Mouse (Mus musculus) midbrain, embryonic 14.5 days (tissue): ENCODE results near the gene Cacna2d1. TPM values are rescaled to one million over a fixed set of nuclear protein-coding genes. Genes with fewer than 3 reads are reported as not detected.

Experiments used
- ATAC-seq: fragments of 200-750 bp; cut with Nextera tagmentation; 2 replicates; pipeline ENCODE4 v1.8.0; 2017; ENCODE audit warnings: moderate number of reproducible peaks, moderate library complexity; ENCODE audit not compliant: low FRiP score, low TSS enrichment
- DNase-seq: peaks from one replicate; pipeline ENCODE4 v3.0.0-alpha.2; 2015
- H3K27ac ChIP-seq: fragments of 300-500 bp; sonication (generic); replicated peaks from 2 replicates; pipeline ENCODE4 v1.5.1; 2014; ENCODE audit warnings: mild to moderate bottlenecking, low read depth, low read length, moderate library complexity
- H3K27me3 ChIP-seq: fragments of 300-500 bp; sonication (generic); 2 replicates; pipeline ENCODE4 v1.6.1; 2014; ENCODE audit warnings: low read length, control low read depth, mixed read lengths; ENCODE audit not compliant: control insufficient read depth, insufficient read depth
- H3K36me3 ChIP-seq: fragments of 300-500 bp; sonication (generic); 2 replicates; pipeline ENCODE4 v1.6.1; 2014; ENCODE audit warnings: low read length, control low read depth; ENCODE audit not compliant: control insufficient read depth, insufficient read depth
- H3K4me1 ChIP-seq: fragments of 300-500 bp; sonication (generic); 2 replicates; pipeline ENCODE4 v1.6.1; 2014; ENCODE audit warnings: mild to moderate bottlenecking, antibody characterized with exemption, low read length, control low read depth; ENCODE audit not compliant: control insufficient read depth, insufficient read depth
- H3K4me2 ChIP-seq: fragments of 300-500 bp; sonication (generic); 2 replicates; pipeline ENCODE4 v1.6.1; 2014; ENCODE audit warnings: mild to moderate bottlenecking, low read length, moderate library complexity
- H3K4me3 ChIP-seq: fragments of 300-500 bp; sonication (generic); replicated peaks from 2 replicates; pipeline ENCODE4 v1.5.1; 2014; ENCODE audit warnings: low read depth, low read length
- H3K9ac ChIP-seq: fragments of 300-500 bp; sonication (generic); replicated peaks from 2 replicates; pipeline ENCODE4 v1.6.1; 2014; ENCODE audit warnings: mild to moderate bottlenecking, low read length, moderate library complexity
- H3K9me3 ChIP-seq: fragments of 300-500 bp; sonication (generic); 2 replicates; pipeline ENCODE4 v1.6.1; 2016; ENCODE audit warnings: low read length, control low read depth, mixed read lengths; ENCODE audit not compliant: control insufficient read depth
- WGBS: fragments of 180-500 bp; shearing (Covaris S2); extraction: QIAGEN DNeasy Blood & Tissue Kit; methylation state at CpG from one replicate; pipeline ENCODE4 v1.1.7; 2014; 5-methylcytosine and 5-hydroxymethylcytosine counted together
- polyA plus RNA-seq: library from polyadenylated mRNA; unstranded; fragments of >200 nt; fragmentation: Nextera tagmentation; extraction: Ambion mirVana; gene quantifications from 2 replicates; pipeline ENCODE4 v1.2.1, GENCODE M21; 2014

Gene Cacna2d1
- polyA plus RNA-seq, 1 experiment from 2014 or later: 52.9 TPM

DNA sequence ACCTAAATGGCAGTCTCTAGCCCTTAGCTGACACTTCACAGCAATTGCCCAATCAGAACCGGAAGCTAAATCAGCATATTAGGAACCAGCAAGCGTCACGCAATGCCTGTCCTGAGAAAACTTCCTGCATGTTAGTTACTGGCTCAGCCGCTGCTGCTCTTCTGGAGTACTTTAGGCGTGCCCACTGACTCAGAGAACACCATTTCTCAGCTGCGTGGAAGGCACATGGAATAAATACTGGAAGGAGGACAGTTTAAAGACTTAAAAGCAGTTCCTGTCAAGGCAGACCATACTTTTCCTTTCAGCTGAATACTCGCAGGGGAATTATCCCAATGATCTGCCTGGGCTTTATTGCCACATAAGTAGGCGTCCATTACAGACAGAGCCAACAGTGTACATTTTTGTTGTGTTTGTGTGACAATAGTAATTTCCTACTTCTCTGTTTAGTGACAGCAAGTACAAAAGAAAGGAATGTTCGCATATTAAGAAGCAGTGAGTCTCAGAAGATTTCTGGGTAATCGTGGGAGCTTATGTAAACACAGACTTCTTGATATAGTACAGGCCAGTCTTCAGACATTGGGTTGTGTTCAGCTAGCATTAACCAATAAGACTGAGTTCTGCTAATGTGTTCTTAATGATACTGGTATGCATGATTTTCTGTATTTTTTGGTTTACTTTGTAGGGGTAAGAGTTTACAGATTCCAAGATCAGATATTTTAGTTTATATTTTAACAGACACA lies 113.1 kb downstream of the Cacna2d1 start:
- DNase-seq: no peak
- Histone ChIP-seq H3K27ac (no peak overlapping the region), H3K9me3 (no peaks in the 10 kb centered on the region), H3K4me3 (no peak overlapping the region), H3K27me3 (no peaks in the 10 kb centered on the region), H3K9ac (no peak overlapping the region), H3K36me3 (no peaks in the 10 kb centered on the region), H3K4me1 (0 out of 2 replicates have a peak, but pooled peaks cover 2% of the 10 kb centered on the region), H3K4me2 (no peak overlapping the region)
- WGBS: 70% methylated on average over 10 of the region's 10 CpGs
- no peak for ATAC-seq

DNA sequence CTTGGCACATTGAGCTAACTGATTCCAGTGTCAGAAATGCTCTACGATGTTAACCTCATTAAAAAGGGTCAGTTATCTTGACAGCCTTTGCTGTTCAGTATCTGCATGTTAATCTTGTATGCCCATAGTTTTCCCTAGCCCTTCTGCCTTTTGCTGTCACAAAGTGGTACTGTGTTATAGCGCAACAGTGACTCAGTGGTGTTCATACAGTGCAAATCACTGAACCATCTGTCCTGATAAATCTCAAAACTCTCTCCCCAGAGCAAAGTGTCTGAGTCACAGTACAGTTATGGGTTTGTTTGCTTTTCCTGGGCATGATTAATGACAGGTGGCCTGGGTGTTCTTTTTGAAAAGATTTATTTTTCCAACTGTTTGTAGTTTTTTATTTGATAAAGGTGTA lies 122.3 kb downstream of the Cacna2d1 start:
- Histone ChIP-seq H3K9ac (no peak overlapping the region), H3K36me3 (no peaks in the 10 kb centered on the region), H3K27me3 (no peaks in the 10 kb centered on the region), H3K4me3 (no peak overlapping the region), H3K27ac (no peak overlapping the region), H3K4me2 (no peak overlapping the region), H3K9me3 (no peaks in the 10 kb centered on the region), H3K4me1 (0 out of 2 replicates have a peak, but pooled peaks cover 3% of the 10 kb centered on the region)
- ATAC-seq (no peak), DNase-seq (no peak)
- 79% methylated on average over 2 of the region's 2 CpGs for WGBS

DNA sequence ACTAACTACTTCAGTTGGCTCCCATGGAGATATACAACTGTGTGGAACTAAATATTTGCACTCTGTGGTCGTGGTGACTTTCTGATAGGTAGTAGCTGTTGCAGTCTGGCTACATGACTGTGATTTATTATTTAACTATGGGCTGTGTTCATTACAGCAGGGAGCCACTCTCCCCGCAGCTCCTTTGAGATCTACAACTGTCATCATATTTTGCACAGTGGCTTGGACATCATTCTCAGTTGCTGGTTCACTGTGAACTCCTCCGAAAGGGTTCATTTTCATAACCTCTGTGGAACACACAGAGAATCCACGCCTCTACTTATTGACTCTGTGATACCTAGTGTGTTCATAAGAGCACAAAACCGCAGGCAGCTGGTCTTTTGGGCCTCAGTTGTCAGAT lies 128.3 kb downstream of the Cacna2d1 start:
- peaks cover 19% of the 10 kb centered on the region for H3K4me1 ChIP-seq
- DNase-seq: peak; percentile 40
- no peak overlapping the region for H3K9ac ChIP-seq
- H3K4me3 ChIP-seq: no peak overlapping the region
- H3K4me2 ChIP-seq: no peak overlapping the region
- H3K27me3 ChIP-seq: no peaks in the 10 kb centered on the region
- no peaks in the 10 kb centered on the region for H3K9me3 ChIP-seq
- ATAC-seq: peak; percentile 69; the same call in 1 of the 2 replicates
- H3K36me3 ChIP-seq: no peaks in the 10 kb centered on the region
- 23% methylated on average over 5 of the region's 5 CpGs for WGBS
- H3K27ac ChIP-seq: peak overlapping the region; percentile 67; the same call in 1 of the 2 replicates

DNA sequence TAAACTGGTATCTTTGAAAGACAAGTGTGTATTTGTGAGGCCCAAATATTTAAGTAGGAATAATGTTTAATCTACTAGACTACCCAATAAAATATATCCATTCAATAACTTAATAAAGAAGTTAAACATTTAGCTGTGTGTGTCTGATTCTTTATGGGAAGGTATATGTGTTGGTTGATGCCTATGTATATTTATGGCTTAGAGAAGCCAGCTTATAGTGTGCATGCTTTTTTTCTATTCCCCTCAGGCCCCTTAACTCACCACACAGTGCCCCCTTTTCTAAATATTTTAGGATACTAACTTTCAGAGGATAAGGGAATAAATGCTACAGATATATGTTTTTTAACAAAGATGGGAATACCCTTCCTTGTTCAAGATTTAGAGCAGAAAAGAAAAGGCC lies 128.8 kb downstream of the Cacna2d1 start:
- Histone ChIP-seq H3K4me2 (no peak overlapping the region), H3K27me3 (no peaks in the 10 kb centered on the region), H3K36me3 (no peaks in the 10 kb centered on the region), H3K4me3 (no peak overlapping the region), H3K4me1 (peaks cover 19% of the 10 kb centered on the region), H3K27ac (0 out of 2 replicates have a peak overlapping the region, but pooled peaks have one; percentile 41), H3K9me3 (no peaks in the 10 kb centered on the region), H3K9ac (no peak overlapping the region)
- ATAC-seq: no peak
- no peak for DNase-seq

DNA sequence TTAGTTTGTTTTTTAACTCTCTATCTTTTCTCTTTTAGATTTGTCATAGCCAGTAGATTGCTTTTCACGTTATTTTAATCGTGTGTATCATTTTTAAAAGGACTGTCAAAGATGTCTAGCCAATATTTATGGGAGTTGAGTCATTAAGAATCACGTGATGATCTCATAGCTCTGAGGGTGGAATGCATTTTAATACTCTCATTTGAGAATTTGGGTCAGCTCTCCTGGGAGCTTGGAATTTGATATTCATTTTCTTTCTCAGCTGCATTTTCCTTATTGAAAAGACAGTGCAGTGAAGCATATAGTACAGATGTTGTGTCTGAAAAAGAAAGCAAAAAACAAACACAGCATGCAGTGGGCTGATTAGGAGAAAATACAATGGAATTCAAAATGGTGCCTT lies 129.5 kb downstream of the Cacna2d1 start:
- Histone ChIP-seq H3K4me3 (no peak overlapping the region), H3K4me2 (no peak overlapping the region), H3K9me3 (no peaks in the 10 kb centered on the region), H3K27me3 (no peaks in the 10 kb centered on the region), H3K27ac (0 out of 2 replicates have a peak overlapping the region, but pooled peaks have one; percentile 37), H3K9ac (no peak overlapping the region), H3K36me3 (no peaks in the 10 kb centered on the region), H3K4me1 (peaks cover 19% of the 10 kb centered on the region)
- WGBS: 59% methylated on average over 3 of the region's 3 CpGs
- ATAC-seq (no peak), DNase-seq (peak; percentile 28)

DNA sequence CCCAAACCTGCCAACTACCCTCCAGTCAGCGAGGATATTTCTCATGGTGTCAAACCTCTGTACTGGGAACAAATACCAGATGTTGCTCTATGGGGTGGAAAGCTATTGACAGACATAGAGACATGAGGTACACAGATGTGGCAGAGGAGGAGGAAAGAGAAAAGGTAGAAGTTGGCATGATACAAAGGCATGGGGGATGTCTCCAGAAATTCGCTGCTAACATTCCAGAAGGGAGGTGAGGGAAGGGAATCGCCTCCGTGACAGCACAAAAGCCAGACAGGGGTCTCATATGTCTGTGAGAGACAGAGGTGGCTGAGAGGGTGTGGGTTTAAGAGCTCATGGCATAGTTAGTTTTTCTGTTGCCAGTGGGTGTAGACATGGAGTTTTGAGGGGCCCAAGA lies 131.3 kb downstream of the Cacna2d1 start:
- Histone ChIP-seq H3K36me3 (no peaks in the 10 kb centered on the region), H3K9ac (no peak overlapping the region), H3K9me3 (no peaks in the 10 kb centered on the region), H3K4me3 (no peak overlapping the region), H3K4me1 (peaks cover 19% of the 10 kb centered on the region), H3K27ac (no peak overlapping the region), H3K27me3 (no peaks in the 10 kb centered on the region), H3K4me2 (no peak overlapping the region)
- DNase-seq (no peak), ATAC-seq (no peak)
- 85% methylated on average over 4 of the region's 4 CpGs for WGBS

DNA sequence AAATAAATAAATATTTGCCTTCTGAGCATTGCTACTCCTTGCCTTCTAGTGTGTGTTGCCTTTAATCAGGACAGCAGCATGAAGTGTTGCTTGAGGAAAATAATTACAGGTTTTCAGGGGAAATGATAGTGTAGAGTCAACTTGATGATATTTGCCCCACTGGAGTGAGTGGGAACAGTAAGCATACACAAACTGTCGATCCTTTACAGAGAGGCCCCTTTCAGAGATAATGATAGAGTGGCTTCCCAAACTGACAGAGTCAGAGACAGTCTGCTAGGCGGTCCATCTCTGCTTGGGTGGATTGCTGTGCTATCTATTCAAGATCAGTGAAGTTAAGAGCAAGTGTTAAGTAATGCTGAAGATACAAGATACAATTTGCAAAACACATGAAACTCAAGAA lies 147.8 kb downstream of the Cacna2d1 start:
- no peak for DNase-seq
- 87% methylated on average over 2 of the region's 2 CpGs for WGBS
- H3K9ac ChIP-seq: no peak overlapping the region

DNA sequence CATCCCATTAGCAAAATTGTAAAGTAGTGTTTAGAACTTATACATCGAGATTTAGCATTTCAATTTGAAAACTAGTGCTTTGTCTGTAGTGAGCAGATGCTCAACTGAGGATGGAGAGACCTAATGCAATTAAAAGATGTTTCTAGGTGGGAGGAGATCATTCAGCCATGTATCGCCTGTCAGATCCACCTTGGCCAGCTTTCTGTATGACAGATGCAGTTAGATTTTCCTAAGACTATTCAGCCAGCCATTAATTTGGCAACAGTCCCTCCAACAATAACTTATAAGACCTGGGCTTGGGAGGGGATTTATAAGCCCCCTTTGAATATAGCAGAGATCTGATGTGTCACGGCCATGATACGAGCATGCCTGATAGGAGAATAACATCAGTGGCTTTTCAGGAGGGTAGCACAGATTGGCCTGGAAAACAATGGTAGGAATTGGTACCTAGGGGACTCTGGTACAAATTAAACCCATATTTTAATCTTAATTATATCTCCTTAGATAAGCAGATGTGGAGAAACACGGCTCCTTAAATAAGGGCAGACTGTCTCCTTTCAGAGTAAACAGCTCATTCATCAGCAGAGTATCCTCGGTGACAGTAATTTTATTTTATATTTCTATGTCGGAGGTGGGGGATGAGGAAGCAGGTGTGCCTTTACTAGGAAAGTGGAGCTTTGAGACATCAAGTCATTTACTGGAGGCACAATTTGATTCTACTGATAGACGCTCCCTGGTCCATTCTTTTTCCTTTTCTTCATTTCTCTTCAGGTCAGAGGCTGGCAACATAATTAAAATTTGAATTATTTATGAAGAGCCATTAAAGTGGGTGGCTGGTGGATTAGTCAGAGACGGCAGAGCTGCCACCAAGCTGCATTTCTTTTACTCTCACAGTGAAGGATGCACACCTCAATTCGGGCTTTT lies 152.8 kb downstream of the Cacna2d1 start:
- 23% methylated on average over 10 of the region's 10 CpGs for WGBS
- Histone ChIP-seq H3K4me2 (peak overlapping the region; percentile 36), H3K27ac (peak overlapping the region; percentile 77), H3K4me1 (peaks cover 20% of the 10 kb centered on the region; the same call in 1 of the 2 replicates), H3K36me3 (no peaks in the 10 kb centered on the region), H3K4me3 (no peak overlapping the region), H3K9ac (no peak overlapping the region), H3K9me3 (no peaks in the 10 kb centered on the region), H3K27me3 (no peaks in the 10 kb centered on the region)
- peak; percentile 69 for DNase-seq
- ATAC-seq: peak; percentile 81

More for the DNA sequence above, 147.8 kb downstream of the Cacna2d1 start:
- H3K9me3 ChIP-seq: no peaks in the 10 kb centered on the region
- no peak overlapping the region for H3K4me3 ChIP-seq
- H3K4me2 ChIP-seq: no peak overlapping the region
- no peak for ATAC-seq
- no peaks in the 10 kb centered on the region for H3K36me3 ChIP-seq
- no peaks in the 10 kb centered on the region for H3K27me3 ChIP-seq
- H3K4me1 ChIP-seq: peaks cover 6% of the 10 kb centered on the region; the same call in 1 of the 2 replicates
- H3K27ac ChIP-seq: no peak overlapping the region
